11 mouse cellular contexts compared by ENCODE assay signal in the genomic region with DNA sequence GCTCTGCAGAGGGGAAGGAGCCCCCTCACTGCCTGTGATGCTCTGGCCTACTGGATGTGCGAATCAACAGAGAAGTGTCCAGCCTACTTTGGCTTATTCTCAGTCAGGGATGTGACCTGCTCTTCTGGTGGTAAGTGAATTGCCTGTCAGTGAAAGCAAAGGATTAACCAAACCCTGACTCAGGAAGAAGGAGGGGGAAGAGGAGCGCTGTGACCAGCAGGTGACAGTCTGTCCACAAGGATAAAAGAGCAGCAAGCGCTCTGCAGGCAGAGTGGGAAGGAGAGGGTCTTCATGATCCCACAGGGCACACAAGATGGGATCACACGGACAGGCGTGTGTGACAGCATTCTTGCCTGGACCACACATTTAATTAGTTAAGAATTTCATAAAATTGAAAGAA. TPM values are rescaled to one million over a fixed set of nuclear protein-coding genes. Genes with fewer than 3 reads are reported as not detected.
DNase-seq lines count a peak whose midpoint lies in the region; ATAC-seq and TF ChIP-seq lines count a peak whose summit lies in the region.
"Had no signal": no experiment of that assay in that cellular context is flagged by ENCODE, and none has a peak within 500 bp of the region (broad histone marks: within the 10 kb centered on the region; RNA-seq: fewer than 3 reads in every experiment).

No protein-coding gene starts in this region.

- no peak overlapping the region for H3K27ac ChIP-seq in intestine, postnatal 0 days (ENCODE audit: low read depth, low read length)
- H3K27ac ChIP-seq in intestine, embryonic 15.5 days, result no peak overlapping the region
- no peak overlapping the region for H3K27ac ChIP-seq in midbrain, embryonic 16.5 days (ENCODE audit: low read length)
- no peak overlapping the region for H3K27ac ChIP-seq in midbrain, embryonic 10.5 days (replicated peaks)
- H3K27ac ChIP-seq: limb, embryonic 13.5 days had no signal

- no peak for ATAC-seq in intestine, postnatal 0 days
- ATAC-seq in intestine, embryonic 15.5 days, result no peak
- peak; percentile 56; the same call in 1 of the 2 replicates for ATAC-seq in midbrain, embryonic 16.5 days
- no peak for ATAC-seq in inflammation-experienced regulatory T-cells, adult 6 months

- peak; percentile 64 for TF ChIP-seq CTCF in intestine, postnatal 0 days (IDR thresholded peaks at IDR 0.05; ENCODE audit: low read depth)

- H3K27me3 ChIP-seq in intestine, postnatal 0 days (replicated peaks; ENCODE audit: control insufficient read depth, insufficient read depth, low read length), result no peaks in the 10 kb centered on the region
- H3K27me3 ChIP-seq in intestine, embryonic 15.5 days (replicated peaks), result no peaks in the 10 kb centered on the region
- peaks cover 5% of the 10 kb centered on the region for H3K27me3 ChIP-seq in midbrain, embryonic 16.5 days (ENCODE audit: control insufficient read depth, insufficient read depth, low read depth, low read length)
- H3K27me3 ChIP-seq in midbrain, embryonic 10.5 days (ENCODE audit: low read depth, poor library complexity, severe bottlenecking), result peaks cover 47% of the 10 kb centered on the region

- no peak for DNase-seq in midbrain, embryonic 10.5 days (ENCODE audit: low spot score)
- peak; percentile 56 for DNase-seq in cerebellum, adult 9-11 months
- peak; percentile 31 for DNase-seq in retina, postnatal 7 days (ENCODE audit: low read depth, low spot score)
- DNase-seq in ovary, postnatal 14 days (ENCODE audit: low spot score), result no peak
- DNase-seq: thymus, postnatal 4 days had no signal

- no peaks in the 10 kb centered on the region for H3K9me3 ChIP-seq in intestine, postnatal 0 days (ENCODE audit: control insufficient read depth)
- no peaks in the 10 kb centered on the region for H3K9me3 ChIP-seq in intestine, embryonic 15.5 days
- no peaks in the 10 kb centered on the region for H3K9me3 ChIP-seq in midbrain, embryonic 16.5 days (replicated peaks; ENCODE audit: control insufficient read depth, low read length, poor library complexity, severe bottlenecking)
- no peaks in the 10 kb centered on the region for H3K9me3 ChIP-seq in midbrain, embryonic 10.5 days (replicated peaks)
- H3K9me3 ChIP-seq: G1E; limb, embryonic 13.5 days had no signal

- no peaks in the 10 kb centered on the region for H3K36me3 ChIP-seq in intestine, postnatal 0 days (ENCODE audit: control insufficient read depth, insufficient read depth)
- H3K36me3 ChIP-seq in intestine, embryonic 15.5 days, result no peaks in the 10 kb centered on the region
- no peaks in the 10 kb centered on the region for H3K36me3 ChIP-seq in midbrain, embryonic 16.5 days (ENCODE audit: control insufficient read depth, insufficient read depth, low read length)
- no peaks in the 10 kb centered on the region for H3K36me3 ChIP-seq in midbrain, embryonic 10.5 days
- H3K36me3 ChIP-seq: G1E; limb, embryonic 13.5 days had no signal

- 43% methylated on average over 5 of the region's 5 CpGs for WGBS in intestine, postnatal 0 days
- 42% methylated on average over 5 of the region's 5 CpGs for WGBS in intestine, embryonic 15.5 days
- 15% methylated on average over 5 of the region's 5 CpGs for WGBS in midbrain, embryonic 16.5 days
- 27% methylated on average over 5 of the region's 5 CpGs for WGBS in midbrain, embryonic 10.5 days

- no peak overlapping the region for H3K4me2 ChIP-seq in intestine, postnatal 0 days (replicated peaks; ENCODE audit: low read depth)
- H3K4me2 ChIP-seq in intestine, embryonic 15.5 days (replicated peaks), result no peak overlapping the region
- no peak overlapping the region for H3K4me2 ChIP-seq in midbrain, embryonic 16.5 days (ENCODE audit: low read length)
- H3K4me2 ChIP-seq: limb, embryonic 13.5 days had no signal

- H3K9ac ChIP-seq in intestine, postnatal 0 days (ENCODE audit: low read depth, low read length), result no peak overlapping the region
- H3K9ac ChIP-seq in intestine, embryonic 15.5 days, result no peak overlapping the region
- H3K9ac ChIP-seq in midbrain, embryonic 16.5 days (ENCODE audit: low read depth, low read length), result no peak overlapping the region
- H3K9ac ChIP-seq: limb, embryonic 13.5 days had no signal

- H3K4me1 ChIP-seq in intestine, postnatal 0 days (replicated peaks; ENCODE audit: control insufficient read depth, insufficient read depth, low read length), result no peaks in the 10 kb centered on the region
- no peaks in the 10 kb centered on the region for H3K4me1 ChIP-seq in intestine, embryonic 15.5 days (replicated peaks)
- H3K4me1 ChIP-seq in midbrain, embryonic 16.5 days (ENCODE audit: control insufficient read depth, insufficient read depth, low read length), result no peaks in the 10 kb centered on the region
- peaks cover 6% of the 10 kb centered on the region; the same call in 1 of the 2 replicates for H3K4me1 ChIP-seq in midbrain, embryonic 10.5 days
- H3K4me1 ChIP-seq: limb, embryonic 13.5 days had no signal

- no peak overlapping the region for H3K4me3 ChIP-seq in intestine, postnatal 0 days (ENCODE audit: low read depth, low read length)
- H3K4me3 ChIP-seq in intestine, embryonic 15.5 days (replicated peaks), result no peak overlapping the region
- H3K4me3 ChIP-seq in midbrain, embryonic 16.5 days (ENCODE audit: low read depth, low read length), result no peak overlapping the region
- H3K4me3 ChIP-seq in midbrain, embryonic 10.5 days, result no peak overlapping the region
- H3K4me3 ChIP-seq: limb, embryonic 13.5 days had no signal

RNA-seq across cellular contexts. Expression of gene Sec61a1, which starts 41.0 kb away (rescaled TPM):
- 126 and 129 TPM in 2 replicates for polyA plus RNA-seq in intestine, postnatal 0 days (2015; fragmentation: Nextera tagmentation; extraction: Ambion mirVana)
- polyA plus RNA-seq in intestine, embryonic 15.5 days (2015; fragmentation: Nextera tagmentation; extraction: Ambion mirVana), result 256 and 276 TPM in 2 replicates
- polyA plus RNA-seq in midbrain, embryonic 16.5 days (2015; fragmentation: Nextera tagmentation; extraction: Ambion mirVana), result 162 and 164 TPM in 2 replicates
- 208 and 215 TPM in 2 replicates for polyA plus RNA-seq in midbrain, embryonic 10.5 days (2016; fragmentation: Nextera tagmentation; extraction: Ambion mirVana)
- 100 to 1,000 TPM; 183 to 218 (median 188) TPM for polyA plus RNA-seq in inflammation-experienced regulatory T-cells, adult 6 months (2017; shearing (Covaris generic))

Comparison
In these comparisons a context has a peak if more than half of its experiments do, and no peak if none do; other contexts are left out.
1. DNase-seq: peak in cerebellum, adult 9-11 months (single experiment) and retina, postnatal 7 days (single experiment); none in midbrain, embryonic 10.5 days (single experiment) and ovary, postnatal 14 days (single experiment).